Mouse (Mus musculus): ENCODE measurements around the gene Nono. TPM values are rescaled to one million over a fixed set of nuclear protein-coding genes. Genes with fewer than 3 reads are reported as not detected.
"Not testable (repeated sequence)": the region's sequence is repeated elsewhere in the genome, so short reads cannot be mapped to it uniquely, and the experiment has no call there.

Gene Nono
- polyA plus RNA-seq, 1 experiment from 2014 or later = 138 TPM

GRCm38 (mm10) chrX:101420700-101421095, 8.4 kb upstream of the Nono start, which contains the start of gene Zmym3:
Gene Zmym3 (minus strand): TSS chrX:101420849.
- Histone ChIP-seq H3K27me3 (no peaks in the 10 kb centered on the region), H3K9me3 (replicated peaks) (no peaks in the 10 kb centered on the region), H3K4me1 (replicated peaks) (peaks cover 22% of the 10 kb centered on the region), H3K27ac (no peak within 1 kb of the TSS), H3K4me3 (replicated peaks) (peak within 1 kb of the TSS; percentile 66), H3K36me3 (0 out of 2 replicates have a peak, but pooled peaks cover under 1% of the 10 kb centered on the region), H3K9ac (peak within 1 kb of the TSS; percentile 76), H3K4me2 (peak within 1 kb of the TSS; percentile 74)
- DNase-seq (no peak), ATAC-seq (ENCODE audit: low read depth) (no peak)
- 32% methylated on average over 4 of the region's 4 CpGs for WGBS (ENCODE audit: insufficient replicate concordance)

GRCm38 (mm10) chrX:101423462-101423861, 5.7 kb upstream of the Nono start:
- peaks cover 25% of the 10 kb centered on the region for H3K4me1 ChIP-seq (replicated peaks)
- H3K9ac ChIP-seq = no peak overlapping the region
- H3K36me3 ChIP-seq = no peaks in the 10 kb centered on the region
- WGBS (ENCODE audit: insufficient replicate concordance) = 73% methylated on average over 2 of the region's 2 CpGs
- H3K27me3 ChIP-seq = no peaks in the 10 kb centered on the region
- DNase-seq (no peak), ATAC-seq (ENCODE audit: low read depth) (no peak)
- no peaks in the 10 kb centered on the region for H3K9me3 ChIP-seq (replicated peaks)
- no peak overlapping the region for H3K4me2 ChIP-seq
- H3K4me3 ChIP-seq (replicated peaks) = no peak overlapping the region
- no peak overlapping the region for H3K27ac ChIP-seq

GRCm38 (mm10) chrX:101427774-101428173, 1.3 kb upstream of the Nono start:
- 0% methylated on average over 1 of the region's 1 CpGs for WGBS (ENCODE audit: insufficient replicate concordance)
- Histone ChIP-seq H3K9me3 (replicated peaks) (no peaks in the 10 kb centered on the region), H3K36me3 (peaks cover 16% of the 10 kb centered on the region), H3K27ac (no peak overlapping the region; the same call in 1 of the 2 replicates), H3K9ac (no peak overlapping the region), H3K4me2 (peak overlapping the region; percentile 68; the same call in 1 of the 2 replicates), H3K4me3 (replicated peaks) (no peak overlapping the region), H3K4me1 (replicated peaks) (peaks cover 24% of the 10 kb centered on the region), H3K27me3 (no peaks in the 10 kb centered on the region)
- DNase-seq (peak; percentile 20), ATAC-seq (ENCODE audit: low read depth) (no peak)

- no peak for DNase-seq
- Histone ChIP-seq H3K27me3 (no peaks in the 10 kb centered on the region), H3K27ac (peak overlapping the region; percentile 90), H3K4me2 (peak overlapping the region; percentile 68), H3K9me3 (replicated peaks) (no peaks in the 10 kb centered on the region), H3K4me1 (replicated peaks) (peaks cover 24% of the 10 kb centered on the region), H3K36me3 (peaks cover 20% of the 10 kb centered on the region), H3K4me3 (replicated peaks) (peak overlapping the region; percentile 78), H3K9ac (peak overlapping the region; percentile 68)
- WGBS (ENCODE audit: insufficient replicate concordance) = 23% methylated on average over 7 of the region's 7 CpGs
- no peak for ATAC-seq (ENCODE audit: low read depth)
These were observed 355 bp upstream of the Nono start for GRCm38 (mm10) chrX:101428785-101429141.

GRCm38 (mm10) chrX:101429976-101430375, 858 bp downstream of the Nono start:
- Histone ChIP-seq H3K27me3 (no peaks in the 10 kb centered on the region), H3K4me2 (peak overlapping the region; percentile 68), H3K27ac (peak overlapping the region; percentile 90), H3K4me3 (replicated peaks) (peak overlapping the region; percentile 78), H3K4me1 (replicated peaks) (peaks cover 24% of the 10 kb centered on the region), H3K36me3 (peaks cover 24% of the 10 kb centered on the region), H3K9me3 (replicated peaks) (no peaks in the 10 kb centered on the region), H3K9ac (peak overlapping the region; percentile 87)
- DNase-seq (no peak), ATAC-seq (ENCODE audit: low read depth) (peak; percentile 55)
- WGBS (ENCODE audit: insufficient replicate concordance) = 13% methylated on average over 14 of the region's 14 CpGs

GRCm38 (mm10) chrX:101448886-101449475, 19.9 kb downstream of the Nono start, which contains the start of gene Itgb1bp2:
Gene Itgb1bp2 (plus strand): TSS chrX:101449088.
- WGBS (ENCODE audit: insufficient replicate concordance) = 69% methylated on average over 4 of the region's 4 CpGs
- Histone ChIP-seq H3K27ac (no peak within 1 kb of the TSS), H3K4me3 (replicated peaks) (no peak within 1 kb of the TSS), H3K27me3 (no peaks in the 10 kb centered on the region), H3K4me2 (no peak within 1 kb of the TSS), H3K36me3 (peaks cover 66% of the 10 kb centered on the region), H3K9me3 (replicated peaks) (no peaks in the 10 kb centered on the region), H3K4me1 (replicated peaks) (no peaks in the 10 kb centered on the region), H3K9ac (no peak within 1 kb of the TSS)
- ATAC-seq (ENCODE audit: low read depth) = no peak
- no peak for DNase-seq

- DNase-seq = no peak
- H3K4me3 ChIP-seq (replicated peaks) = no peak overlapping the region
- H3K36me3 ChIP-seq = peaks cover 44% of the 10 kb centered on the region
These were observed 22.0 kb downstream of the Nono start for GRCm38 (mm10) chrX:101451147-101451546.

GRCm38 (mm10) chrX:101451591-101451990, 22.5 kb downstream of the Nono start:
- H3K4me3 ChIP-seq (replicated peaks) = no peak overlapping the region
- no peak overlapping the region for H3K4me2 ChIP-seq
- H3K27me3 ChIP-seq = no peaks in the 10 kb centered on the region
- H3K4me1 ChIP-seq (replicated peaks) = no peaks in the 10 kb centered on the region
- WGBS (ENCODE audit: insufficient replicate concordance) = 67% methylated on average over 3 of the region's 3 CpGs
- H3K9me3 ChIP-seq (replicated peaks) = no peaks in the 10 kb centered on the region
- no peak for ATAC-seq (ENCODE audit: low read depth)
- H3K9ac ChIP-seq = no peak overlapping the region
- DNase-seq = no peak
- H3K27ac ChIP-seq = no peak overlapping the region
- H3K36me3 ChIP-seq = peaks cover 40% of the 10 kb centered on the region

More at GRCm38 (mm10) chrX:101451147-101451546, 22.0 kb downstream of the Nono start:
- 33% methylated on average over 1 of the region's 1 CpGs for WGBS (ENCODE audit: insufficient replicate concordance)
- no peak overlapping the region for H3K4me2 ChIP-seq
- ATAC-seq (ENCODE audit: low read depth) = no peak
- H3K27ac ChIP-seq = no peak overlapping the region
- H3K9ac ChIP-seq = no peak overlapping the region
- H3K27me3 ChIP-seq = no peaks in the 10 kb centered on the region
- H3K9me3 ChIP-seq (replicated peaks) = no peaks in the 10 kb centered on the region
- no peaks in the 10 kb centered on the region for H3K4me1 ChIP-seq (replicated peaks)

- no peak for ATAC-seq (ENCODE audit: low read depth)
- 74% methylated on average over 4 of the region's 4 CpGs for WGBS (ENCODE audit: insufficient replicate concordance)
- DNase-seq = no peak
These were observed 43.1 kb downstream of the Nono start for GRCm38 (mm10) chrX:101472202-101472601.

GRCm38 (mm10) chrX:101481604-101482350, 52.7 kb downstream of the Nono start:
- no peak overlapping the region for H3K4me2 ChIP-seq
- WGBS (ENCODE audit: insufficient replicate concordance) = 67% methylated on average over 6 of the region's 6 CpGs
- ATAC-seq (ENCODE audit: low read depth) (no peak), DNase-seq (no peak)
- H3K9ac ChIP-seq = no peak overlapping the region
- H3K9me3 ChIP-seq (replicated peaks) = no peaks in the 10 kb centered on the region
- H3K4me3 ChIP-seq (replicated peaks) = no peak overlapping the region
- no peak overlapping the region for H3K27ac ChIP-seq
- H3K4me1 ChIP-seq (replicated peaks) = no peaks in the 10 kb centered on the region
- H3K27me3 ChIP-seq = no peaks in the 10 kb centered on the region
- 0 out of 2 replicates have a peak, but pooled peaks cover 4% of the 10 kb centered on the region for H3K36me3 ChIP-seq

More at GRCm38 (mm10) chrX:101472202-101472601, 43.1 kb downstream of the Nono start:
- Histone ChIP-seq H3K9ac (no peak overlapping the region), H3K36me3 (peaks cover 5% of the 10 kb centered on the region; the same call in 1 of the 2 replicates), H3K9me3 (replicated peaks) (no peaks in the 10 kb centered on the region), H3K27me3 (no peaks in the 10 kb centered on the region), H3K4me2 (no peak overlapping the region), H3K4me3 (replicated peaks) (no peak overlapping the region), H3K4me1 (replicated peaks) (no peaks in the 10 kb centered on the region), H3K27ac (no peak overlapping the region)

GRCm38 (mm10) chrX:101486487-101487152, 57.5 kb downstream of the Nono start:
- DNase-seq = peak; percentile 3
- H3K9me3 ChIP-seq (replicated peaks); ATAC-seq (ENCODE audit: low read depth); H3K27me3 ChIP-seq; H3K27ac ChIP-seq; H3K9ac ChIP-seq; H3K36me3 ChIP-seq; H3K4me3 ChIP-seq (replicated peaks); H3K4me2 ChIP-seq; H3K4me1 ChIP-seq (replicated peaks): not testable (repeated sequence)
- WGBS (ENCODE audit: insufficient replicate concordance) = 26% methylated on average over 10 of the region's 12 CpGs
